Mouse (Mus musculus) CH12.LX (cell line): ENCODE measurements at regions not wholly inside any gene's neighbourhood (a gene's known extent, or its start where the extent isn't known, plus 50 kb on each side); places are given as distances from the start of the nearest gene placed in this dataset.

Source experiments
- DNase-seq: peaks from one replicate; pipeline ENCODE4 v3.0.0-alpha.2; 2013; ENCODE audit errors: extremely low read depth
- H3K27ac ChIP-seq: 2 replicates; pipeline ENCODE4 v1.5.1; 2012; ENCODE audit warnings: low read depth, mild to moderate bottlenecking, control low read depth, moderate library complexity; ENCODE audit not compliant: insufficient read depth
- H3K27me3 ChIP-seq: replicated peaks from 2 replicates; pipeline ENCODE3; 2012; ENCODE audit warnings: inconsistent platforms
- H3K36me3 ChIP-seq, 2 experiments: replicated peaks in 1 of 2; 2 replicates each; pipeline versions ENCODE3 to v1.6.1; 2012; ENCODE audit warnings: inconsistent platforms in 1 of 2, low read length in 1 of 2, mild to moderate bottlenecking in 1 of 2, mixed read lengths in 1 of 2, moderate library complexity in 1 of 2; ENCODE audit not compliant: control insufficient read depth in 1 of 2, insufficient read depth in 1 of 2
- H3K4me1 ChIP-seq, 2 experiments: 2 replicates each; pipeline ENCODE4 v1.6.1; 2012; ENCODE audit warnings: inconsistent platforms in 1 of 2, moderate library complexity in 1 of 2; ENCODE audit not compliant: insufficient read depth in 2 of 2, control insufficient read depth in 1 of 2
- H3K4me2 ChIP-seq: 2 replicates; pipeline ENCODE4 v1.6.1; 2012; ENCODE audit warnings: low read depth, mild to moderate bottlenecking, control low read depth; ENCODE audit not compliant: poor library complexity, insufficient read depth, severe bottlenecking
- H3K4me3 ChIP-seq, 3 experiments: fragments of 150-350 bp in 1 of 3; sonication (generic) in 1 of 3; replicated peaks in 1 of 3; 2 replicates each; pipeline versions ENCODE3 to v1.5.1; 2011 to 2012; ENCODE audit warnings: low read depth in 2 of 3, low read length in 2 of 3, mild to moderate bottlenecking in 2 of 3, moderate library complexity in 2 of 3, control low read depth in 1 of 3, improper control_type of control experiment in 1 of 3, inconsistent platforms in 1 of 3, mixed read lengths in 1 of 3; ENCODE audit not compliant: poor library complexity in 1 of 3
- H3K79me2 ChIP-seq: replicated peaks from 2 replicates; pipeline ENCODE4 v1.6.1; 2012; ENCODE audit warnings: mild to moderate bottlenecking, moderate library complexity; ENCODE audit not compliant: control insufficient read depth, poor library complexity, insufficient read depth, severe bottlenecking; ENCODE audit errors: extremely low read depth
- H3K9ac ChIP-seq: 2 replicates; pipeline ENCODE4 v1.6.1; 2012; ENCODE audit warnings: low read depth, mild to moderate bottlenecking, control low read depth, moderate library complexity; ENCODE audit not compliant: insufficient read depth
- H3K9me3 ChIP-seq: replicated peaks from 2 replicates; pipeline ENCODE3; 2012; ENCODE audit warnings: low read length, inconsistent platforms, mixed read lengths
- CHD1 ChIP-seq: IDR thresholded peaks from 2 replicates; pipeline ENCODE4 v1.6.1; 2012; ENCODE audit warnings: low read depth, low read length, improper control_type of control experiment, inconsistent platforms
- CHD2 ChIP-seq: IDR thresholded peaks from 2 replicates; pipeline ENCODE4 v1.6.1; 2011; ENCODE audit warnings: low read length, improper control_type of control experiment
- CTCF ChIP-seq, 2 experiments: IDR thresholded peaks in 1 of 2; conservative IDR thresholded peaks in 1 of 2; 2 replicates each; pipeline ENCODE4 v1.5.1; 2011 to 2012; ENCODE audit warnings: low read depth in 2 of 2, low read length in 2 of 2, improper control_type of control experiment in 1 of 2, inconsistent platforms in 1 of 2, mild to moderate bottlenecking in 1 of 2, moderate library complexity in 1 of 2
- E2F4 ChIP-seq: IDR thresholded peaks from 2 replicates; pipeline ENCODE4 v1.6.1; 2011; ENCODE audit warnings: low read depth, low read length, improper control_type of control experiment; ENCODE audit not compliant: insufficient replicate concordance
- EP300 ChIP-seq: IDR thresholded peaks from 2 replicates; pipeline ENCODE4 v1.6.1; 2011; ENCODE audit warnings: low read length, improper control_type of control experiment
- ETS1 ChIP-seq: conservative IDR thresholded peaks from 2 replicates; pipeline ENCODE4 v1.6.1; 2012; ENCODE audit warnings: low read depth, mild to moderate bottlenecking, inconsistent platforms, low read length, improper control_type of control experiment, moderate library complexity
- GABPA ChIP-seq: IDR thresholded peaks from 2 replicates; pipeline ENCODE4 v1.6.1; 2012; ENCODE audit warnings: low read depth, low read length, improper control_type of control experiment, inconsistent platforms; ENCODE audit not compliant: insufficient replicate concordance
- IRF4 ChIP-seq: IDR thresholded peaks from 2 replicates; pipeline ENCODE4 v1.6.1; 2014; ENCODE audit warnings: low read depth, mild to moderate bottlenecking, inconsistent platforms, low read length, improper control_type of control experiment
- JUN ChIP-seq: IDR thresholded peaks from 2 replicates; pipeline ENCODE4 v1.6.1; 2011; ENCODE audit warnings: low read depth, mild to moderate bottlenecking, low read length, improper control_type of control experiment, moderate library complexity; ENCODE audit not compliant: insufficient read depth
- JUND ChIP-seq: conservative IDR thresholded peaks from 2 replicates; pipeline ENCODE4 v1.6.1; 2011; ENCODE audit warnings: low read depth, low read length, improper control_type of control experiment
- MAZ ChIP-seq: IDR thresholded peaks from 2 replicates; pipeline ENCODE4 v1.6.1; 2012; ENCODE audit warnings: low read depth, mild to moderate bottlenecking, inconsistent platforms, low read length, improper control_type of control experiment, moderate library complexity
- NRF1 ChIP-seq: IDR thresholded peaks from 2 replicates; pipeline ENCODE4 v1.6.1; 2014; ENCODE audit warnings: low read depth, mild to moderate bottlenecking, inconsistent platforms, low read length, improper control_type of control experiment, moderate library complexity
- SIN3A ChIP-seq: IDR thresholded peaks from 2 replicates; pipeline ENCODE4 v1.6.1; 2012; ENCODE audit warnings: low read length, improper control_type of control experiment, inconsistent platforms
- SMC3 ChIP-seq: IDR thresholded peaks from 2 replicates; pipeline ENCODE4 v1.6.1; 2011; ENCODE audit warnings: low read depth, low read length, improper control_type of control experiment
- TCF12 ChIP-seq: IDR thresholded peaks from 2 replicates; pipeline ENCODE4 v1.6.1; 2014; ENCODE audit warnings: low read depth, mild to moderate bottlenecking, inconsistent platforms, low read length, improper control_type of control experiment
- USF1 ChIP-seq: IDR thresholded peaks from 2 replicates; pipeline ENCODE4 v1.6.1; 2014; ENCODE audit warnings: low read depth, mild to moderate bottlenecking, inconsistent platforms, low read length, improper control_type of control experiment
- USF2 ChIP-seq: conservative IDR thresholded peaks from 2 replicates; pipeline ENCODE4 v1.6.1; 2011; ENCODE audit warnings: low read depth, low read length, improper control_type of control experiment
- ZC3H11A ChIP-seq: IDR thresholded peaks from 2 replicates; pipeline ENCODE4 v1.6.1; 2012; ENCODE audit warnings: low read depth, mild to moderate bottlenecking, inconsistent platforms, low read length, improper control_type of control experiment
- ZMIZ1 ChIP-seq: IDR thresholded peaks from 2 replicates; pipeline ENCODE4 v1.6.1; 2012; ENCODE audit warnings: low read depth, mild to moderate bottlenecking, inconsistent platforms, low read length, improper control_type of control experiment
- ZNF384 ChIP-seq: IDR thresholded peaks from 2 replicates; pipeline ENCODE4 v1.6.1; 2012; ENCODE audit warnings: low read depth, low read length, improper control_type of control experiment, inconsistent platforms
- dilution Hi-C: fragments of 300-500 bp; cut with MboI; formaldehyde crosslinking; loops from 2 replicates; pipeline ENCODE4 v1.14.3; 2020; ENCODE audit warnings: low sequenced_read_pairs; ENCODE audit not compliant: extremely low pct_unique_long_range_greater_than_20kb, extremely low pct_ligation_motif_present
- in situ Hi-C: fragments of 300-500 bp; cut with MboI; formaldehyde crosslinking; loops from 3 replicates; pipeline ENCODE4 v1.14.3; 2019; ENCODE audit warnings: low sequenced_read_pairs, low pct_ligation_motif_present, low pct_unique_long_range_greater_than_20kb, mixed read lengths

DNA sequence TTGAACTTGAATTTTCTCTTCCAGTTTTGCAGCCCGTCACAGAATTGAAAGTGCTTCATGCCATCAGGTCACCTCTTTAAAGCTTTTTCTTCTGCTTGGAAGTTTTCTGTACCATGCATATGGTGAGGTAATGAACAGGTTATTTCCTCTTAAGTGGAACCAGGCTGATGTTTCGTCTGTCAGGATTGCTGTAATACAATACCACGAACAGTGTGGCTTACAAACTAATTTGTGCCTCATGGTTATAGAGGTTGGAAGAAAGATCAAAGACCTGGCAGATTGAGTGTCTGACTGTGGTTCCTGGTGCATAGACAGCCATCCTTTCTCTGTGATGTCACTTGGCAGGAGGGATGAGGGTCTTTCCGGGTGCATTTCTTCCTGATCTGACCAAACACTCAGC, 225.6 kb downstream of the Nucb2 start:
- dilution Hi-C loops: no loop called here
- no peak overlapping the region for H3K4me3 ChIP-seq
- no peaks in the 10 kb centered on the region for H3K27me3 ChIP-seq
- no peaks in the 10 kb centered on the region for H3K4me1 ChIP-seq
- H3K79me2 ChIP-seq: no peaks in the 10 kb centered on the region
- no peak overlapping the region for H3K27ac ChIP-seq
- DNase-seq: no peak
- in situ Hi-C loops: no loop called here
- no peak for TF ChIP-seq CHD1
- TF ChIP-seq SIN3A: no peak
- TF ChIP-seq USF2: no peak
- TF ChIP-seq NRF1: no peak
- TF ChIP-seq ZC3H11A: no peak
- no peak for TF ChIP-seq CTCF (conservative IDR thresholded peaks at IDR 0.05 in 1 of 2, IDR thresholded peaks at IDR 0.05 in 1 of 2; ENCODE audit: low read depth in 2 of 2, low read length in 2 of 2)
- TF ChIP-seq IRF4: no peak
- TF ChIP-seq JUN: no peak
- no peak for TF ChIP-seq EP300
- TF ChIP-seq JUND: no peak
- no peak for TF ChIP-seq E2F4
- TF ChIP-seq TCF12: no peak
- H3K9ac ChIP-seq: no peak overlapping the region
- peaks cover 3% of the 10 kb centered on the region for H3K9me3 ChIP-seq
- no peaks in the 10 kb centered on the region for H3K36me3 ChIP-seq
- no peak overlapping the region for H3K4me2 ChIP-seq

DNA sequence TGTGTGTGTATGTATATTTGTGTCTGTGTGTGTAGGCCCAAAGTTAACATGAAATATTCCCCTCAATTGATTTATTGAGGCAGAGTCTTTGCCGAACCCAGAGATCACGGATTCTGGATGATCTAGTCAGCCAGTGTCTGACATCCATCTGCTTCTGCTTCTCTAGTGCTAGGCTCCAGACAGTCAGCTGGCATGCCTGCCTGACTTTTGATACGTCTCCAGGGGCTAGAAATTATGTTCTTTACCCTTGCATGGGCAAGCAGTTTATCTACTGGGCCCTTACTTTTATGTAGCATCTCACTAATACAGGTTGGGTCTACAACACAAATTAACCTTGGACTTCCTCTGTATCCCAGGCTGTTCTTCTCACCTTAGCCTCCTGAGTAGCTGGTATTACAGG, 231.5 kb downstream of the Nucb2 start:
- in situ Hi-C loops: no loop called here
- H3K27me3 ChIP-seq: no peaks in the 10 kb centered on the region
- no peak overlapping the region for H3K4me2 ChIP-seq
- H3K27ac ChIP-seq: no peak overlapping the region
- dilution Hi-C loops: no loop called here
- no peaks in the 10 kb centered on the region for H3K4me1 ChIP-seq
- DNase-seq: no peak
- no peak overlapping the region for H3K4me3 ChIP-seq
- no peaks in the 10 kb centered on the region for H3K79me2 ChIP-seq
- no peak overlapping the region for H3K9ac ChIP-seq
- TF ChIP-seq ZMIZ1 (no peak), MAZ (no peak), USF1 (no peak), NRF1 (no peak), ETS1 (no peak), CHD1 (no peak), GABPA (no peak), TCF12 (no peak), ZNF384 (no peak), SMC3 (no peak), E2F4 (no peak), JUND (no peak), CHD2 (no peak), IRF4 (no peak)
- H3K36me3 ChIP-seq: no peaks in the 10 kb centered on the region
- peaks cover 3% of the 10 kb centered on the region for H3K9me3 ChIP-seq
